Mouse (Mus musculus) hindbrain, embryonic 16.5 days (tissue): Measurements from ENCODE around the gene Tut7. TPM values are rescaled to one million over a fixed set of nuclear protein-coding genes. Genes with fewer than 3 reads are reported as not detected.
"Not testable (repeated sequence)": the region's sequence is repeated elsewhere in the genome, so short reads cannot be mapped to it uniquely, and the experiment has no call there.

ENCODE experiments used
- ATAC-seq: fragments of 200-750 bp; cut with Nextera tagmentation; 2 replicates; pipeline ENCODE4 v1.8.0; 2017; ENCODE audit warnings: moderate TSS enrichment, moderate library complexity
- H3K27ac ChIP-seq: fragments of 300-500 bp; sonication (generic); 2 replicates; pipeline ENCODE4 v1.5.1; 2014; ENCODE audit warnings: low read depth, mild to moderate bottlenecking, control low read depth, low read length, moderate library complexity
- H3K27me3 ChIP-seq: fragments of 300-500 bp; sonication (generic); replicated peaks from 2 replicates; pipeline ENCODE4 v1.6.1; 2014; ENCODE audit warnings: low read length; ENCODE audit not compliant: control insufficient read depth, insufficient read depth
- H3K36me3 ChIP-seq: fragments of 300-500 bp; sonication (generic); 2 replicates; pipeline ENCODE4 v1.6.1; 2014; ENCODE audit warnings: mild to moderate bottlenecking, low read length, moderate library complexity, mixed read lengths; ENCODE audit not compliant: control insufficient read depth, insufficient read depth
- H3K4me1 ChIP-seq: fragments of 300-500 bp; sonication (generic); 2 replicates; pipeline ENCODE4 v1.6.1; 2014; ENCODE audit warnings: low read depth, low read length; ENCODE audit not compliant: control insufficient read depth, insufficient read depth
- H3K4me2 ChIP-seq: fragments of 300-500 bp; sonication (generic); 2 replicates; pipeline ENCODE4 v1.6.1; 2014; ENCODE audit warnings: mild to moderate bottlenecking, low read length, control low read depth, moderate library complexity
- H3K4me3 ChIP-seq: fragments of 300-500 bp; sonication (generic); 2 replicates; pipeline ENCODE4 v1.5.1; 2014; ENCODE audit warnings: mild to moderate bottlenecking, low read length, control low read depth, moderate library complexity
- H3K9ac ChIP-seq: fragments of 300-500 bp; sonication (generic); 2 replicates; pipeline ENCODE4 v1.6.1; 2014; ENCODE audit warnings: low read depth, mild to moderate bottlenecking, control low read depth, low read length, moderate library complexity
- H3K9me3 ChIP-seq: fragments of 300-500 bp; sonication (generic); 2 replicates; pipeline ENCODE4 v1.6.1; 2014; ENCODE audit warnings: mild to moderate bottlenecking, low read length, moderate library complexity; ENCODE audit not compliant: control insufficient read depth
- WGBS: fragments of 180-500 bp; shearing (Covaris S2); extraction: QIAGEN DNeasy Blood & Tissue Kit; methylation state at CpG from one replicate; pipeline ENCODE4 v1.1.7; 2014; 5-methylcytosine and 5-hydroxymethylcytosine counted together
- polyA plus RNA-seq: library from polyadenylated mRNA; unstranded; fragments of >200 nt; fragmentation: Nextera tagmentation; extraction: Ambion mirVana; gene quantifications from 2 replicates; pipeline ENCODE4 v1.2.1, GENCODE M21; 2015

Gene Tut7
- polyA plus RNA-seq, 1 experiment from 2014 or later: 35.9 TPM

- not testable (repeated sequence) for H3K36me3 ChIP-seq, H3K4me1 ChIP-seq, H3K27me3 ChIP-seq, H3K4me2 ChIP-seq, H3K9ac ChIP-seq, H3K4me3 ChIP-seq, ATAC-seq, H3K9me3 ChIP-seq, H3K27ac ChIP-seq
- WGBS: 42% methylated on average over 6 of the region's 6 CpGs
Observed at GRCm38 (mm10) chr13:59734347-59734746, 88.6 kb downstream of the Tut7 start.

- H3K4me3 ChIP-seq: no peak overlapping the region
- H3K27me3 ChIP-seq: no peaks in the 10 kb centered on the region; the same call in 1 of the 2 replicates
- no peak overlapping the region for H3K4me2 ChIP-seq
- ATAC-seq: no peak
- no peaks in the 10 kb centered on the region for H3K9me3 ChIP-seq
- no peaks in the 10 kb centered on the region for H3K36me3 ChIP-seq
- no peak overlapping the region for H3K27ac ChIP-seq
- H3K4me1 ChIP-seq: no peaks in the 10 kb centered on the region
- no peak overlapping the region for H3K9ac ChIP-seq
- WGBS: 93% methylated on average over 2 of the region's 4 CpGs
Observed at GRCm38 (mm10) chr13:59733936-59734335, 89.0 kb downstream of the Tut7 start.

GRCm38 (mm10) chr13:59731652-59732051, 91.3 kb downstream of the Tut7 start, which contains the start of gene Spata31d1d:
Spata31d1d (minus strand) TSS chr13:59731752.
- no peaks in the 10 kb centered on the region for H3K36me3 ChIP-seq
- H3K27ac ChIP-seq: no peak within 1 kb of the TSS
- no peak for ATAC-seq
- H3K4me1 ChIP-seq: no peaks in the 10 kb centered on the region
- WGBS: 50% methylated on average over 6 of the region's 7 CpGs
- H3K27me3 ChIP-seq: no peaks in the 10 kb centered on the region; the same call in 1 of the 2 replicates
- no peak within 1 kb of the TSS for H3K4me3 ChIP-seq
- no peaks in the 10 kb centered on the region for H3K9me3 ChIP-seq
- H3K9ac ChIP-seq: no peak within 1 kb of the TSS
- no peak within 1 kb of the TSS for H3K4me2 ChIP-seq

- peak; percentile 90 for ATAC-seq
- WGBS: 28% methylated on average over 7 of the region's 7 CpGs
- H3K36me3 ChIP-seq: no peaks in the 10 kb centered on the region
Observed at GRCm38 (mm10) chr13:59728378-59729093, 94.4 kb downstream of the Tut7 start.

GRCm38 (mm10) chr13:59726139-59726867, 96.6 kb downstream of the Tut7 start:
- H3K4me3 ChIP-seq: peak overlapping the region; percentile 16
- no peak for ATAC-seq

More at GRCm38 (mm10) chr13:59728378-59729093, 94.4 kb downstream of the Tut7 start:
- H3K4me3 ChIP-seq: no peak overlapping the region
- H3K4me1 ChIP-seq: peaks cover 2% of the 10 kb centered on the region; the same call in 1 of the 2 replicates
- no peaks in the 10 kb centered on the region; the same call in 1 of the 2 replicates for H3K27me3 ChIP-seq
- no peak overlapping the region for H3K27ac ChIP-seq
- no peak overlapping the region for H3K4me2 ChIP-seq
- no peaks in the 10 kb centered on the region for H3K9me3 ChIP-seq
- no peak overlapping the region for H3K9ac ChIP-seq

GRCm38 (mm10) chr13:59722089-59722488, 100.9 kb downstream of the Tut7 start:
- not testable (repeated sequence) for H3K4me1 ChIP-seq, H3K27me3 ChIP-seq, H3K27ac ChIP-seq, H3K9ac ChIP-seq, H3K9me3 ChIP-seq, H3K4me2 ChIP-seq, H3K36me3 ChIP-seq, H3K4me3 ChIP-seq, ATAC-seq
- WGBS: 91% methylated on average over 1 of the region's 1 CpGs

More at GRCm38 (mm10) chr13:59726139-59726867, 96.6 kb downstream of the Tut7 start:
- no peak overlapping the region for H3K27ac ChIP-seq
- peaks cover 2% of the 10 kb centered on the region; the same call in 1 of the 2 replicates for H3K4me1 ChIP-seq
- no peaks in the 10 kb centered on the region; the same call in 1 of the 2 replicates for H3K27me3 ChIP-seq
- WGBS: 34% methylated on average over 29 of the region's 29 CpGs
- peak overlapping the region; percentile 50; the same call in 1 of the 2 replicates for H3K9ac ChIP-seq
- peak overlapping the region; percentile 49 for H3K4me2 ChIP-seq
- H3K36me3 ChIP-seq: no peaks in the 10 kb centered on the region
- no peaks in the 10 kb centered on the region for H3K9me3 ChIP-seq

Other genes starting within 250 kb of the Tut7 start
- 69.0 and 73.3 TPM in 2 replicates for gene Agtpbp1, start 237.9 kb downstream of the Tut7 start, polyA plus RNA-seq
- 118 and 127 TPM in 2 replicates for gene Naa35, start 237.9 kb downstream of the Tut7 start, polyA plus RNA-seq
- 21.0 and 26.0 TPM in 2 replicates for gene Golm1, start 147.3 kb downstream of the Tut7 start, polyA plus RNA-seq
- gene 4921517D22Rik, start 129.0 kb downstream of the Tut7 start, polyA plus RNA-seq: not detected in 2 replicates
- 0.12 TPM in 1 of 2 replicates, not detected in the other for gene Spata31d1a, start 112.8 kb downstream of the Tut7 start, polyA plus RNA-seq
- 0.04 TPM in 1 of 2 replicates, not detected in the other for gene Spata31d1b, start 110.9 kb downstream of the Tut7 start, polyA plus RNA-seq
- not detected in 2 replicates for gene Spata31d1d, start 91.4 kb downstream of the Tut7 start, polyA plus RNA-seq
- 0.07 and 0.19 TPM in 2 replicates for gene 1700014D04Rik, start 76.4 kb downstream of the Tut7 start, polyA plus RNA-seq
- gene Isca1, start 53.3 kb downstream of the Tut7 start, polyA plus RNA-seq: 168 and 172 TPM in 2 replicates
- gene Gm49354, start 40.9 kb downstream of the Tut7 start, polyA plus RNA-seq: not detected in 2 replicates